Mouse (Mus musculus) liver, embryonic 15.5 days (tissue): ENCODE data around the gene Kcnh3. TPM values are rescaled to one million over a fixed set of nuclear protein-coding genes. Genes with fewer than 3 reads are reported as not detected.

ENCODE experiments used
- ATAC-seq: fragments of 200-750 bp; cut with Nextera tagmentation; 2 replicates; pipeline ENCODE4 v1.8.0; 2017; ENCODE audit warnings: moderate number of reproducible peaks, mild to moderate bottlenecking, moderate library complexity; ENCODE audit not compliant: insufficient read depth
- H3K27ac ChIP-seq: fragments of 300-500 bp; sonication (generic); replicated peaks from 2 replicates; pipeline ENCODE4 v1.5.1; 2015; ENCODE audit warnings: mild to moderate bottlenecking, inconsistent platforms
- H3K27me3 ChIP-seq: fragments of 300-500 bp; sonication (generic); 2 replicates; pipeline ENCODE4 v1.6.1; 2015; ENCODE audit warnings: mild to moderate bottlenecking, inconsistent platforms
- H3K36me3 ChIP-seq: fragments of 300-500 bp; sonication (generic); replicated peaks from 2 replicates; pipeline ENCODE4 v1.6.1; 2015; ENCODE audit warnings: moderate library complexity, mild to moderate bottlenecking, inconsistent platforms
- H3K4me1 ChIP-seq: fragments of 300-500 bp; sonication (generic); replicated peaks from 2 replicates; pipeline ENCODE4 v1.6.1; 2015; ENCODE audit warnings: inconsistent platforms
- H3K4me2 ChIP-seq: fragments of 300-500 bp; sonication (generic); 2 replicates; pipeline ENCODE4 v1.6.1; 2015; ENCODE audit warnings: moderate library complexity, mild to moderate bottlenecking, inconsistent platforms
- H3K4me3 ChIP-seq: fragments of 300-500 bp; sonication (generic); replicated peaks from 2 replicates; pipeline ENCODE4 v1.5.1; 2015; ENCODE audit warnings: mild to moderate bottlenecking, inconsistent platforms
- H3K9ac ChIP-seq: fragments of 300-500 bp; sonication (generic); 2 replicates; pipeline ENCODE4 v1.6.1; 2015; ENCODE audit warnings: moderate library complexity, mild to moderate bottlenecking, inconsistent platforms
- H3K9me3 ChIP-seq: fragments of 300-500 bp; sonication (generic); replicated peaks from 2 replicates; pipeline ENCODE4 v1.6.1; 2016; ENCODE audit warnings: inconsistent platforms
- WGBS: fragments of 180-500 bp; shearing (Covaris S2); methylation state at CpG from one replicate; pipeline ENCODE4 v1.1.7; 2015; ENCODE audit warnings: mixed read lengths; ENCODE audit not compliant: insufficient replicate concordance; 5-methylcytosine and 5-hydroxymethylcytosine counted together
- polyA plus RNA-seq: library from polyadenylated mRNA; unstranded; fragments of >200 nt; fragmentation: Nextera tagmentation; extraction: Ambion mirVana; gene quantifications from 2 replicates; pipeline ENCODE4 v1.2.1, GENCODE M21; 2015

The Kcnh3 gene
- polyA plus RNA-seq, 1 experiment from 2014 or later: 0.12 TPM

- WGBS: 15% methylated on average over 8 of the region's 8 CpGs
- Histone ChIP-seq H3K4me2 (no peak overlapping the region), H3K4me3 (no peak overlapping the region), H3K27me3 (peaks cover 80% of the 10 kb centered on the region), H3K9me3 (no peaks in the 10 kb centered on the region), H3K36me3 (no peaks in the 10 kb centered on the region), H3K27ac (no peak overlapping the region), H3K9ac (no peak overlapping the region), H3K4me1 (peaks cover 31% of the 10 kb centered on the region)
- no peak for ATAC-seq
These were observed 3.2 kb upstream of the Kcnh3 start for GRCm38 (mm10) chr15:99221315-99221952.

GRCm38 (mm10) chr15:99222794-99223584 lies 1.7 kb upstream of the Kcnh3 start:
- peak overlapping the region; percentile 69 for H3K4me2 ChIP-seq
- H3K9me3 ChIP-seq: no peaks in the 10 kb centered on the region
- H3K27ac ChIP-seq: no peak overlapping the region
- H3K9ac ChIP-seq: no peak overlapping the region
- peaks cover 24% of the 10 kb centered on the region for H3K4me1 ChIP-seq
- no peak for ATAC-seq
- no peaks in the 10 kb centered on the region for H3K36me3 ChIP-seq
- WGBS: 5% methylated on average over 18 of the region's 18 CpGs
- peaks cover 96% of the 10 kb centered on the region for H3K27me3 ChIP-seq
- H3K4me3 ChIP-seq: peak overlapping the region; percentile 49

- Histone ChIP-seq H3K27ac (no peak overlapping the region), H3K9ac (no peak overlapping the region), H3K27me3 (peaks cover 96% of the 10 kb centered on the region), H3K36me3 (no peaks in the 10 kb centered on the region), H3K4me1 (peaks cover 24% of the 10 kb centered on the region), H3K9me3 (no peaks in the 10 kb centered on the region), H3K4me3 (peak overlapping the region; percentile 49), H3K4me2 (peak overlapping the region; percentile 69)
- under 1% methylated on average over 46 of the region's 46 CpGs for WGBS
- no peak for ATAC-seq
These were observed 965 bp upstream of the Kcnh3 start for GRCm38 (mm10) chr15:99223585-99224207.

- peaks cover 24% of the 10 kb centered on the region for H3K4me1 ChIP-seq
- no peaks in the 10 kb centered on the region for H3K36me3 ChIP-seq
- H3K4me2 ChIP-seq: peak overlapping the region; percentile 69; the same call in 1 of the 2 replicates
- no peak overlapping the region for H3K27ac ChIP-seq
- H3K4me3 ChIP-seq: peak overlapping the region; percentile 49
- WGBS: 2% methylated on average over 22 of the region's 22 CpGs
- H3K9me3 ChIP-seq: no peaks in the 10 kb centered on the region
- no peak for ATAC-seq
- no peak overlapping the region for H3K9ac ChIP-seq
- H3K27me3 ChIP-seq: peaks cover 100% of the 10 kb centered on the region
These were observed 585 bp downstream of the Kcnh3 start for GRCm38 (mm10) chr15:99225081-99225810.

- WGBS: 17% methylated on average over 14 of the region's 14 CpGs
- no peak for ATAC-seq
- Histone ChIP-seq H3K27ac (no peak overlapping the region), H3K4me1 (peaks cover 24% of the 10 kb centered on the region), H3K9ac (no peak overlapping the region), H3K36me3 (no peaks in the 10 kb centered on the region), H3K4me3 (no peak overlapping the region), H3K4me2 (no peak overlapping the region), H3K27me3 (peaks cover 99% of the 10 kb centered on the region), H3K9me3 (no peaks in the 10 kb centered on the region)
These were observed 1.4 kb downstream of the Kcnh3 start for GRCm38 (mm10) chr15:99226090-99226489.

GRCm38 (mm10) chr15:99231998-99232397 lies 7.3 kb downstream of the Kcnh3 start:
- H3K4me1 ChIP-seq: peaks cover 3% of the 10 kb centered on the region; the same call in 1 of the 2 replicates
- peaks cover 81% of the 10 kb centered on the region for H3K27me3 ChIP-seq
- H3K36me3 ChIP-seq: no peaks in the 10 kb centered on the region
- ATAC-seq: no peak
- H3K9ac ChIP-seq: no peak overlapping the region
- H3K4me2 ChIP-seq: no peak overlapping the region
- no peak overlapping the region for H3K4me3 ChIP-seq
- WGBS: 45% methylated on average over 10 of the region's 10 CpGs
- no peaks in the 10 kb centered on the region for H3K9me3 ChIP-seq
- H3K27ac ChIP-seq: no peak overlapping the region

GRCm38 (mm10) chr15:99233719-99234118 lies 9.1 kb downstream of the Kcnh3 start:
- ATAC-seq: no peak
- no peak overlapping the region for H3K27ac ChIP-seq

GRCm38 (mm10) chr15:99234326-99235010 lies 9.8 kb downstream of the Kcnh3 start:
- Histone ChIP-seq H3K4me3 (no peak overlapping the region), H3K9ac (no peak overlapping the region), H3K36me3 (no peaks in the 10 kb centered on the region), H3K27me3 (peaks cover 56% of the 10 kb centered on the region), H3K4me2 (no peak overlapping the region), H3K9me3 (no peaks in the 10 kb centered on the region), H3K27ac (no peak overlapping the region), H3K4me1 (peaks cover 3% of the 10 kb centered on the region; the same call in 1 of the 2 replicates)
- WGBS: 50% methylated on average over 12 of the region's 12 CpGs
- peak; percentile 26; the same call in 1 of the 2 replicates for ATAC-seq

More at GRCm38 (mm10) chr15:99233719-99234118, 9.1 kb downstream of the Kcnh3 start:
- H3K9ac ChIP-seq: no peak overlapping the region
- H3K4me1 ChIP-seq: peaks cover 3% of the 10 kb centered on the region; the same call in 1 of the 2 replicates
- H3K27me3 ChIP-seq: peaks cover 64% of the 10 kb centered on the region
- no peaks in the 10 kb centered on the region for H3K9me3 ChIP-seq
- H3K36me3 ChIP-seq: no peaks in the 10 kb centered on the region
- H3K4me2 ChIP-seq: no peak overlapping the region
- 43% methylated on average over 17 of the region's 17 CpGs for WGBS
- H3K4me3 ChIP-seq: no peak overlapping the region

GRCm38 (mm10) chr15:99238006-99238405 lies 13.3 kb downstream of the Kcnh3 start:
- H3K36me3 ChIP-seq: peaks cover 5% of the 10 kb centered on the region; the same call in 1 of the 2 replicates
- H3K9ac ChIP-seq: no peak overlapping the region
- no peak for ATAC-seq
- WGBS: 52% methylated on average over 11 of the region's 11 CpGs
- H3K9me3 ChIP-seq: no peaks in the 10 kb centered on the region
- no peak overlapping the region for H3K4me3 ChIP-seq
- peaks cover 3% of the 10 kb centered on the region; the same call in 1 of the 2 replicates for H3K4me1 ChIP-seq
- H3K27me3 ChIP-seq: peaks cover 22% of the 10 kb centered on the region
- no peak overlapping the region for H3K4me2 ChIP-seq
- no peak overlapping the region for H3K27ac ChIP-seq

- Histone ChIP-seq H3K27ac (no peak overlapping the region), H3K9ac (no peak overlapping the region), H3K9me3 (no peaks in the 10 kb centered on the region), H3K4me3 (no peak overlapping the region), H3K36me3 (peaks cover 26% of the 10 kb centered on the region), H3K4me1 (no peaks in the 10 kb centered on the region), H3K4me2 (no peak overlapping the region), H3K27me3 (0 out of 2 replicates have a peak, but pooled peaks cover 4% of the 10 kb centered on the region)
- no peak for ATAC-seq
- 50% methylated on average over 4 of the region's 4 CpGs for WGBS
These were observed 15.5 kb downstream of the Kcnh3 start for GRCm38 (mm10) chr15:99240129-99240528.
